Mouse (Mus musculus): ENCODE data around the gene Lmbrd2. TPM values are rescaled to one million over a fixed set of nuclear protein-coding genes. Genes with fewer than 3 reads are reported as not detected.

Gene Lmbrd2
- polyA plus RNA-seq, 1 experiment from 2014 or later = 1.5 TPM

DNA sequence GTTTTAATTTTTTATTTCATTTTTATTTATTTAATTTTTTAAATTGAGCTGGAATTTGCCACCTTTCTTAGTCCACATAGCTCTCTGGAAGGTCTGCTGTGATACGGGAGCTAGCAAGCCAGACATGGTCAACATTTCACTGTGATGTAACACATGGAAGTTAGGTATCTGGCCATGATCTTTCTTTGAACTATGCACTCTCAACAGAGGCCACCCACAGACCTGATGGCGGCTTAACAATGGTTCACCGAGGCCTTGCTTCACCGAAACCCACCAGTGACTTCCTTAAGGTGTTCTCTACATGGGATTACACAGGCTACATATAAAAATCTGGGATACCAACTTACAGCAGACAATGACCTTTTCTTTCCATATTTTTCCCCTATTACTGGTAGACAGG lies 26.2 kb upstream of the Lmbrd2 start:
- Histone ChIP-seq H3K4me2 (no peak overlapping the region), H3K36me3 (peaks cover 63% of the 10 kb centered on the region), H3K9ac (no peak overlapping the region), H3K4me3 (no peak overlapping the region), H3K9me3 (replicated peaks) (no peaks in the 10 kb centered on the region), H3K27ac (no peak overlapping the region), H3K27me3 (no peaks in the 10 kb centered on the region), H3K4me1 (replicated peaks) (peaks cover 2% of the 10 kb centered on the region; the same call in 1 of the 2 replicates)
- no peak for ATAC-seq (replicated peaks; ENCODE audit: insufficient number of reproducible peaks, insufficient read depth, low FRiP score, low read depth)
- WGBS = 80% methylated on average over 4 of the region's 4 CpGs

GRCm38 (mm10) chr15:9114599-9114998 lies 25.8 kb upstream of the Lmbrd2 start:
- Histone ChIP-seq H3K9ac (no peak overlapping the region), H3K27me3 (no peaks in the 10 kb centered on the region), H3K4me1 (replicated peaks) (peaks cover 2% of the 10 kb centered on the region; the same call in 1 of the 2 replicates), H3K4me3 (no peak overlapping the region), H3K36me3 (peaks cover 65% of the 10 kb centered on the region), H3K27ac (no peak overlapping the region), H3K9me3 (replicated peaks) (no peaks in the 10 kb centered on the region), H3K4me2 (no peak overlapping the region)
- ATAC-seq (replicated peaks; ENCODE audit: insufficient number of reproducible peaks, insufficient read depth, low FRiP score, low read depth) = no peak
- WGBS = 58% methylated on average over 5 of the region's 5 CpGs

DNA sequence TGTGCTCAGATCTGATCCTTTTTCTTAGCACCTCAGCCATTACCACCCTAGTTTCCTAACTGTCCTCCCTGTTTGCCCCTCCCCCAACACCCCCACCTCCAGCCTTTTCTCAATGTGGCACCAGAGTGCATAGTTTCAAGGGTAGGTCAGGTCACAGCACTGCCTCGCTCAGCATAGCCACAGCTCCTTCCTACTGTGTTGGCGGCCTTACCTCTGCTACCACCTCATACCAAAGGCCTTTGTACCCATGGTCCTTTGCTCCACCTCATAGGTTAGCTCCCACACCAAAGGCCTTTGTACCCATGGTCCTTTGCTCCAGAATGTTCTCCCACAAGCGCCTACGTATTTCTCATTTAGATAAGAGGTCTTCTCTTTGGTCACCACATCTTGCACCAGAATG lies 21.5 kb upstream of the Lmbrd2 start:
- 82% methylated on average over 4 of the region's 4 CpGs for WGBS
- no peak overlapping the region for H3K4me3 ChIP-seq
- peaks cover 56% of the 10 kb centered on the region for H3K36me3 ChIP-seq
- no peaks in the 10 kb centered on the region for H3K27me3 ChIP-seq
- H3K27ac ChIP-seq = no peak overlapping the region
- no peaks in the 10 kb centered on the region for H3K4me1 ChIP-seq (replicated peaks)
- H3K9me3 ChIP-seq (replicated peaks) = no peaks in the 10 kb centered on the region
- no peak overlapping the region for H3K9ac ChIP-seq
- H3K4me2 ChIP-seq = no peak overlapping the region
- ATAC-seq (replicated peaks; ENCODE audit: insufficient number of reproducible peaks, insufficient read depth, low FRiP score, low read depth) = no peak

- Histone ChIP-seq H3K4me1 (replicated peaks) (no peaks in the 10 kb centered on the region), H3K27ac (no peak overlapping the region), H3K9me3 (replicated peaks) (no peaks in the 10 kb centered on the region), H3K36me3 (peaks cover 52% of the 10 kb centered on the region), H3K4me2 (no peak overlapping the region), H3K9ac (no peak overlapping the region), H3K27me3 (no peaks in the 10 kb centered on the region), H3K4me3 (no peak overlapping the region)
- ATAC-seq (replicated peaks; ENCODE audit: insufficient number of reproducible peaks, insufficient read depth, low FRiP score, low read depth) = no peak
- WGBS = 92% methylated on average over 2 of the region's 2 CpGs
Observed at GRCm38 (mm10) chr15:9120081-9120480, 20.3 kb upstream of the Lmbrd2 start.

- WGBS = 87% methylated on average over 4 of the region's 4 CpGs
- no peaks in the 10 kb centered on the region for H3K27me3 ChIP-seq
- H3K4me3 ChIP-seq = no peak overlapping the region
- H3K9me3 ChIP-seq (replicated peaks) = no peaks in the 10 kb centered on the region
- no peak for ATAC-seq (replicated peaks; ENCODE audit: insufficient number of reproducible peaks, insufficient read depth, low FRiP score, low read depth)
- H3K4me2 ChIP-seq = no peak overlapping the region
- H3K9ac ChIP-seq = no peak overlapping the region
- H3K27ac ChIP-seq = no peak overlapping the region
- H3K36me3 ChIP-seq = peaks cover 35% of the 10 kb centered on the region
- no peaks in the 10 kb centered on the region for H3K4me1 ChIP-seq (replicated peaks)
Observed at GRCm38 (mm10) chr15:9122989-9123388, 17.4 kb upstream of the Lmbrd2 start.

DNA sequence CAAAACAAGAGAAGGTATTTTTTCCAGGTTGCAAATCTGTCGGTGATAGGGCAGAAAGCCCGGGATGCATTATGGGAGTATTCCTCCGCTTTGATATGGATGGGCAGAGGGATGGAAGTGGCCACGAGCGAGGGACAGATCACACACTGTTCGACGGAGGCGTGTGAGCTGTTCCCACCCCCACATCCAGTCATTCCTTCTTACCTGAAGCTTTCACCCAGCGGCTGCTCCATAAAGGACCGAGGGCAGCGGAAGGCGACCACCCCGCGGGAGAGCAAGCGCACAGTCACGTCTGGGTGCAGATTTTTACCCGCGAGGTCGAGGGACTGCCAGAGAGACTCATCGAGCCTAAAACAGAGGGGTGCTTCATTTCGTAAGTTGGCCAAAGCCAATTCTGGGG lies 15.5 kb upstream of the Lmbrd2 start:
- Histone ChIP-seq H3K9me3 (replicated peaks) (no peaks in the 10 kb centered on the region), H3K4me1 (replicated peaks) (no peaks in the 10 kb centered on the region), H3K27ac (no peak overlapping the region), H3K4me3 (no peak overlapping the region), H3K4me2 (no peak overlapping the region), H3K36me3 (peaks cover 30% of the 10 kb centered on the region), H3K27me3 (no peaks in the 10 kb centered on the region), H3K9ac (no peak overlapping the region)
- ATAC-seq (replicated peaks; ENCODE audit: insufficient number of reproducible peaks, insufficient read depth, low FRiP score, low read depth) = no peak
- 89% methylated on average over 21 of the region's 21 CpGs for WGBS

DNA sequence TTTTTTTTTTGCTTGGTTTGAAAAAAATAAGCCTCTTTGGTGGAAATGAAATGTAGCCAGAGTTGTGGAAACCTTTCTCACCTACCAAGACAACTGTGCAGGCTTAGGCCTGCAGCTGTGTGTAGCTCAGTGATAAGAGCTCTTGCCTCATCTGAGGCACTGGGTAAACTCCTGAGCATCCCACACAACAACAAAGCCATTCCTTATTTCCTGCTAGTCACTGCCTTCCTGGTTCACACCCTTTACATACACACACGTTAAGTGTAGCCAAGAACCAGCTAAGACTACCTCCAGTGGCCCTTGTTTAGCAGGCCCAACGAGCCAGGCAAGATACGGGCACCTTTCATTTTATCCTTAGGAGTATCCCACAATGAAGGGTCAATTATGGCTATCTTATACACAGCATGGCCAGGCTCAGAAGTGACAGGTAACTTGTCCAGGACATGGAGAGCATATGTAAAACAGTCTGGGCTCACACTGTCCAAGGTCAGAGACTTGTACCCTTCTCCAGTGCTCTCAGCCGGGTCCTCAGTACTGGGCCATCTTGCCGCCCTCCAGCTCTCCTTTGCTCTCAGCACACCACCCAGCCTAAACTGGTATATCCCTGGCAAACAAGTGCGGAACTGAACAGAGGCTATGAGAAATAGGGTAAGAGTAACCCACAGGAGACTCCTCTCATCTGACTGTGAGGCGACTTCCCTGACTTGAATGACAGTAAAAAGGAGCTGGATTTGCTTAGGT lies 13.1 kb upstream of the Lmbrd2 start:
- Histone ChIP-seq H3K4me1 (replicated peaks) (no peaks in the 10 kb centered on the region), H3K27me3 (no peaks in the 10 kb centered on the region), H3K4me2 (no peak overlapping the region), H3K9me3 (replicated peaks) (no peaks in the 10 kb centered on the region), H3K36me3 (peaks cover 29% of the 10 kb centered on the region), H3K27ac (no peak overlapping the region), H3K4me3 (no peak overlapping the region), H3K9ac (no peak overlapping the region)
- WGBS = 83% methylated on average over 7 of the region's 7 CpGs
- no peak for ATAC-seq (replicated peaks; ENCODE audit: insufficient number of reproducible peaks, insufficient read depth, low FRiP score, low read depth)

- Histone ChIP-seq H3K4me3 (no peak overlapping the region), H3K27ac (no peak overlapping the region), H3K4me1 (replicated peaks) (peaks cover 15% of the 10 kb centered on the region), H3K4me2 (no peak overlapping the region), H3K27me3 (no peaks in the 10 kb centered on the region), H3K36me3 (peaks cover 26% of the 10 kb centered on the region), H3K9ac (no peak overlapping the region), H3K9me3 (replicated peaks) (no peaks in the 10 kb centered on the region)
- 75% methylated on average over 9 of the region's 9 CpGs for WGBS
- ATAC-seq (replicated peaks; ENCODE audit: insufficient number of reproducible peaks, insufficient read depth, low FRiP score, low read depth) = no peak
Observed at GRCm38 (mm10) chr15:9130772-9131498, 9.4 kb upstream of the Lmbrd2 start.

GRCm38 (mm10) chr15:9131499-9131888 lies 8.9 kb upstream of the Lmbrd2 start:
- H3K27me3 ChIP-seq = no peaks in the 10 kb centered on the region
- H3K9ac ChIP-seq = no peak overlapping the region
- peaks cover 28% of the 10 kb centered on the region for H3K36me3 ChIP-seq
- no peak overlapping the region for H3K4me3 ChIP-seq
- H3K27ac ChIP-seq = no peak overlapping the region
- peaks cover 15% of the 10 kb centered on the region for H3K4me1 ChIP-seq (replicated peaks)
- ATAC-seq (replicated peaks; ENCODE audit: insufficient number of reproducible peaks, insufficient read depth, low FRiP score, low read depth) = no peak
- 80% methylated on average over 4 of the region's 4 CpGs for WGBS
- no peak overlapping the region for H3K4me2 ChIP-seq
- H3K9me3 ChIP-seq (replicated peaks) = no peaks in the 10 kb centered on the region

- 80% methylated on average over 13 of the region's 13 CpGs for WGBS
- Histone ChIP-seq H3K4me3 (no peak overlapping the region), H3K9me3 (replicated peaks) (no peaks in the 10 kb centered on the region), H3K36me3 (peaks cover 37% of the 10 kb centered on the region), H3K27ac (peak overlapping the region; percentile 24), H3K27me3 (no peaks in the 10 kb centered on the region), H3K4me2 (no peak overlapping the region), H3K4me1 (replicated peaks) (peaks cover 16% of the 10 kb centered on the region), H3K9ac (no peak overlapping the region)
- no peak for ATAC-seq (replicated peaks; ENCODE audit: insufficient number of reproducible peaks, insufficient read depth, low FRiP score, low read depth)
Observed at GRCm38 (mm10) chr15:9132693-9133443, 7.5 kb upstream of the Lmbrd2 start.

- Histone ChIP-seq H3K36me3 (peaks cover 36% of the 10 kb centered on the region), H3K9me3 (replicated peaks) (no peaks in the 10 kb centered on the region), H3K4me2 (no peak overlapping the region), H3K4me3 (no peak overlapping the region), H3K9ac (no peak overlapping the region), H3K27me3 (no peaks in the 10 kb centered on the region), H3K4me1 (replicated peaks) (peaks cover 33% of the 10 kb centered on the region), H3K27ac (peak overlapping the region; percentile 58)
- no peak for ATAC-seq (replicated peaks; ENCODE audit: insufficient number of reproducible peaks, insufficient read depth, low FRiP score, low read depth)
- 50% methylated on average over 6 of the region's 6 CpGs for WGBS
Observed at GRCm38 (mm10) chr15:9134891-9135507, 5.4 kb upstream of the Lmbrd2 start.

Data from heart, embryonic 15.5 days (tissue).